Mouse (Mus musculus): Measurements from ENCODE around the gene Cebpg.

Cebpg gene

DNA sequence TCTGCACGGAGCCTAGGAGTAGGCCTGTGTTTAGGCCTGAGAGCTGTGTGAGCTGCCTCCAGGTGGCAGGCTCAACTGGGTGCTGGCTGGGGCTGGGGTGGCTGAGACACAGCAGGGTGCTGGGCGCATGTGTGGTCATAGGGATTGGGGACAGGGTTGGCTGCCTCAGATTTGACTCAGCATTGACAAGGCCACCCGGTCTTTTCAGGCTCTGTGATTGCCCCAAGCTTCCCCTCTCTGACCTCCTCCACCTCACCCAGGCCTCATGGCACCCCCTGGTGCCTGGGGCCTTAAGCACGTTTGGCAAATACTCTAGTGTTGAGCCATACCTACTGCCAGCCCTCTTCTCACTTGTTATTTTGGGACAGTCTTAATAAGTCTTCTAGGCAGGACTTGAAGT is 33.1 kb downstream of the Cebpg start:
- no peak for DNase-seq

GRCm38 (mm10) chr7:35021365-35021764 is 35.0 kb downstream of the Cebpg start:
- no peak for DNase-seq

DNA sequence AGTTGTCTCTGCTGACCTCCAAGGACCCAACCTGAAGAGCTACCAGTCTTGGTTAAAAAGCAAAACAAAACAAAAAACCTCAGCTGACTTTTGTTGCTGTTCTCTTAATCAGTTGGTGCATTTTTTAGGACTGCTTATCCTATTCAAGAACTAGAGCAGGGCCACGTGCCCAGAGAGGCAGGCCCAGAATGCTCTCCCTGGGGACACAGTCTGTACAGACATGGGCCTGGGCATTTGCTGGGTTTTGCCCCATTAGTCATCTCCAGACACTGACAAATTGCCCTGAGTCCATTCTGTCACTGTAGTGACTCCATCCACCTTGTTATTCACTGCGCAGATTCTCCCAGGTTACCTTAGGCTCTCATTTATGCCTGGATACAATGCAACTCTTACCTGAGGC is 41.1 kb downstream of the Cebpg start:
- DNase-seq: no peak

- DNase-seq: no peak
Measured at GRCm38 (mm10) chr7:35013228-35013627, 43.1 kb downstream of the Cebpg start.

DNA sequence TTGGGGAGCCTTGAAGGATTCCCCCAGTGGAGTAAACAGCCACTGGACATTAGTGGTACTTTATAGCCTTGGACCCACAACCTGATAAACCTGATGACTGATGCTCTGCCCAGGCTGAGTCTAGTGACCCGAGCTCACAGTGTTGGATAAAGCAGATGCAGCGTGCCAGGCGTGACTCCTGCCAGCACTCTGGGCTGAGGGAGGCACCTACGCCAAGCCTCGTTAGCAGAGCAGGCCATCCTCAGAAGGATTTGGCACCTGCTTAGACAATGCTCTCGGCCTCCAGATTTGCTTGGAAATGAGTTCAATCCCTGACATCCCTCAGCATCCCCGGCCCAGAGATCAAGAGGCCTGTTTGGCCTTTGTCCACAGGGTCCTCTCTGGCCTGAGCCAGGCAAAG is 49.7 kb downstream of the Cebpg start:
- DNase-seq: no peak

DNA sequence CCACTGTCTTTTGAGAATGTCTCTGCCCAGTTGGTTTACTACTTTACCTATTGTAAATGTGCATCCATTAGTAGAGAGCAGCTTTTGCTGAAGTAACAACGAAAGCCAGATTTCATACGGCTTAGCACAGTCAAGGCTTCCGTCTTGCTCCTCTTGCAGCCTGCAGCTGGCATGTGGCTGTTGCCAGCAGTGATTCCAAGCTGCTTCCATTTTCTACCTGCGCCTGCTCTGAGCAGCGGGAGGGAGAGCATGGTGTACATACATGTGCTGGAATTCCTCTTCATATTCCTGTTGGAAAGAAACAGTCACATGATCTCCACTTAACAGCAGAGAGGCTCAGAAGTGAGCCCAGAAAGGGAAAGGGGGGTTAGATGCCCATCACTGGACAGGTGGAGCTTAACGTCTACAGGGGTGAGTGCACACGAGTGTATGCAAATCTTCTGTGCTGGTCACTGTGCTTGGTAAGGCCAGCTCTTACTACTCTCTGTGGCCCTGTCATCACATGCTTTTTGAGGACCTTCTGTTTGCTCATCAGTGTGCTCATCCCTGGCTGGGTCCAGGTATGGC is 53.1 kb downstream of the Cebpg start:
- no peak for DNase-seq

DNA sequence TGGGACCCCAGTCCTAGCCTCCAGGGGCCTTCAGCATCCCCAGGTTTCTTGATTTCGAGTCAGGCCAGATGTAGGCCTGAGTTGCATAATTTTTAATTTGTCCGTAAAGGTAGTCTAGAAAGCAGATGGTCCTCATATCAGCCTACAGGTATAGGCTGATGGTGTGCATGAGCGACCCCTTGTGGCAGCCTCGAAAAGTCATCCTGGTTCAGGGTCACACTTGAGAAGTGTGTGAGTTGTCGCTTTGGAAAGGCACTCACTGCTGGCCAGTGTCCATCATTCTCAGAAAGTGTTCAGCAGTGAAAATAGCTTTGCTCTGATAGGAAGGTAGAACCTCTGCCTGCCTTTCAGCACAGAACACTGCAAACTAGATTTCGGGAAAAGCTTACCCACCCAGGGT is 55.5 kb downstream of the Cebpg start:
- DNase-seq: peak; percentile 79
